Mouse (Mus musculus): Measurements from ENCODE around the gene Tmem230. TPM values are rescaled to one million over a fixed set of nuclear protein-coding genes. Genes with fewer than 3 reads are reported as not detected.
"Not testable (repeated sequence)": the region's sequence is repeated elsewhere in the genome, so short reads cannot be mapped to it uniquely, and the experiment has no call there.

Gene Tmem230
- polyA plus RNA-seq, 1 experiment from 2014 or later, result 44.7 TPM

GRCm38 (mm10) chr2:132252542-132253528, 5.2 kb upstream of the Tmem230 start, which contains the start of gene Pcna:
Gene Pcna (minus strand): TSS chr2:132253314.
- no peaks in the 10 kb centered on the region for H3K9me3 ChIP-seq (ENCODE audit: control insufficient read depth, low read depth, low read length)
- under 1% methylated on average over 77 of the region's 79 CpGs for WGBS
- peak within 1 kb of the TSS; percentile 75 for H3K4me2 ChIP-seq (replicated peaks; ENCODE audit: low read depth, low read length)
- ATAC-seq (ENCODE audit: insufficient number of reproducible peaks, insufficient read depth, low FRiP score, low read depth), result peak; percentile 99
- H3K4me1 ChIP-seq (ENCODE audit: control insufficient read depth, insufficient read depth, low read length), result peaks cover 17% of the 10 kb centered on the region; the same call in 1 of the 2 replicates
- no peaks in the 10 kb centered on the region for H3K27me3 ChIP-seq (ENCODE audit: control insufficient read depth, insufficient read depth, low read length)
- H3K27ac ChIP-seq (ENCODE audit: low read length), result peak within 1 kb of the TSS; percentile 82
- peak within 1 kb of the TSS; percentile 64 for H3K4me3 ChIP-seq (ENCODE audit: low read depth, low read length)
- peaks cover 13% of the 10 kb centered on the region for H3K36me3 ChIP-seq (ENCODE audit: control insufficient read depth, insufficient read depth, low read length)
- peak within 1 kb of the TSS; percentile 62 for H3K9ac ChIP-seq (replicated peaks; ENCODE audit: low read depth, low read length)

GRCm38 (mm10) chr2:132251911-132252310, 4.3 kb upstream of the Tmem230 start:
- Histone ChIP-seq H3K4me3 (ENCODE audit: low read depth, low read length) (peak overlapping the region; percentile 64), H3K9ac (replicated peaks; ENCODE audit: low read depth, low read length) (peak overlapping the region; percentile 62), H3K9me3 (ENCODE audit: control insufficient read depth, low read depth, low read length) (no peaks in the 10 kb centered on the region), H3K4me2 (replicated peaks; ENCODE audit: low read depth, low read length) (peak overlapping the region; percentile 75), H3K4me1 (ENCODE audit: control insufficient read depth, insufficient read depth, low read length) (peaks cover 17% of the 10 kb centered on the region; the same call in 1 of the 2 replicates), H3K27me3 (ENCODE audit: control insufficient read depth, insufficient read depth, low read length) (no peaks in the 10 kb centered on the region), H3K36me3 (ENCODE audit: control insufficient read depth, insufficient read depth, low read length) (peaks cover 13% of the 10 kb centered on the region), H3K27ac (ENCODE audit: low read length) (0 out of 2 replicates have a peak overlapping the region, but pooled peaks have one; percentile 82)
- ATAC-seq (ENCODE audit: insufficient number of reproducible peaks, insufficient read depth, low FRiP score, low read depth), result no peak
- 8% methylated on average over 8 of the region's 8 CpGs for WGBS

- 85% methylated on average over 3 of the region's 3 CpGs for WGBS
- H3K27me3 ChIP-seq (ENCODE audit: control insufficient read depth, insufficient read depth, low read length), result no peaks in the 10 kb centered on the region
- H3K9me3 ChIP-seq (ENCODE audit: control insufficient read depth, low read depth, low read length), result no peaks in the 10 kb centered on the region
- H3K4me3 ChIP-seq (ENCODE audit: low read depth, low read length), result no peak overlapping the region
- H3K4me1 ChIP-seq (ENCODE audit: control insufficient read depth, insufficient read depth, low read length), result peaks cover 3% of the 10 kb centered on the region; the same call in 1 of the 2 replicates
- ATAC-seq (ENCODE audit: insufficient number of reproducible peaks, insufficient read depth, low FRiP score, low read depth), result no peak
- H3K36me3 ChIP-seq (ENCODE audit: control insufficient read depth, insufficient read depth, low read length), result peaks cover 14% of the 10 kb centered on the region; the same call in 1 of the 2 replicates
- H3K4me2 ChIP-seq (replicated peaks; ENCODE audit: low read depth, low read length), result no peak overlapping the region
- no peak overlapping the region for H3K27ac ChIP-seq (ENCODE audit: low read length)
- H3K9ac ChIP-seq (replicated peaks; ENCODE audit: low read depth, low read length), result no peak overlapping the region
These were observed 4.2 kb downstream of the Tmem230 start for GRCm38 (mm10) chr2:132243370-132243769.

GRCm38 (mm10) chr2:132240457-132240856, 7.2 kb downstream of the Tmem230 start:
- not testable (repeated sequence) for H3K27me3 ChIP-seq (ENCODE audit: control insufficient read depth, insufficient read depth, low read length)

GRCm38 (mm10) chr2:132239434-132239833, 8.2 kb downstream of the Tmem230 start:
- ATAC-seq (ENCODE audit: insufficient number of reproducible peaks, insufficient read depth, low FRiP score, low read depth); H3K27me3 ChIP-seq (ENCODE audit: control insufficient read depth, insufficient read depth, low read length); H3K9ac ChIP-seq (replicated peaks; ENCODE audit: low read depth, low read length); H3K9me3 ChIP-seq (ENCODE audit: control insufficient read depth, low read depth, low read length); H3K4me2 ChIP-seq (replicated peaks; ENCODE audit: low read depth, low read length); H3K4me1 ChIP-seq (ENCODE audit: control insufficient read depth, insufficient read depth, low read length); H3K27ac ChIP-seq (ENCODE audit: low read length); H3K4me3 ChIP-seq (ENCODE audit: low read depth, low read length): not testable (repeated sequence)
- peaks cover 12% of the 10 kb centered on the region; the same call in 1 of the 2 replicates for H3K36me3 ChIP-seq (ENCODE audit: control insufficient read depth, insufficient read depth, low read length)
- 87% methylated on average over 3 of the region's 3 CpGs for WGBS

More at GRCm38 (mm10) chr2:132240457-132240856, 7.2 kb downstream of the Tmem230 start:
- H3K9ac ChIP-seq (replicated peaks; ENCODE audit: low read depth, low read length); H3K4me3 ChIP-seq (ENCODE audit: low read depth, low read length); H3K4me2 ChIP-seq (replicated peaks; ENCODE audit: low read depth, low read length); H3K9me3 ChIP-seq (ENCODE audit: control insufficient read depth, low read depth, low read length); H3K4me1 ChIP-seq (ENCODE audit: control insufficient read depth, insufficient read depth, low read length); H3K27ac ChIP-seq (ENCODE audit: low read length); ATAC-seq (ENCODE audit: insufficient number of reproducible peaks, insufficient read depth, low FRiP score, low read depth): not testable (repeated sequence)
- peaks cover 14% of the 10 kb centered on the region; the same call in 1 of the 2 replicates for H3K36me3 ChIP-seq (ENCODE audit: control insufficient read depth, insufficient read depth, low read length)
- 14% methylated on average over 5 of the region's 10 CpGs for WGBS

- H3K9ac ChIP-seq (replicated peaks; ENCODE audit: low read depth, low read length), result no peak overlapping the region
- no peak for ATAC-seq (ENCODE audit: insufficient number of reproducible peaks, insufficient read depth, low FRiP score, low read depth)
- no peak overlapping the region for H3K4me3 ChIP-seq (ENCODE audit: low read depth, low read length)
- H3K27me3 ChIP-seq (ENCODE audit: control insufficient read depth, insufficient read depth, low read length), result no peaks in the 10 kb centered on the region
- no peak overlapping the region for H3K27ac ChIP-seq (ENCODE audit: low read length)
- 0 out of 2 replicates have a peak, but pooled peaks cover under 1% of the 10 kb centered on the region for H3K36me3 ChIP-seq (ENCODE audit: control insufficient read depth, insufficient read depth, low read length)
- H3K4me1 ChIP-seq (ENCODE audit: control insufficient read depth, insufficient read depth, low read length), result no peaks in the 10 kb centered on the region
- WGBS, result 75% methylated on average over 7 of the region's 7 CpGs
- no peak overlapping the region for H3K4me2 ChIP-seq (replicated peaks; ENCODE audit: low read depth, low read length)
- H3K9me3 ChIP-seq (ENCODE audit: control insufficient read depth, low read depth, low read length), result no peaks in the 10 kb centered on the region
These were observed 11.6 kb downstream of the Tmem230 start for GRCm38 (mm10) chr2:132235975-132236374.

GRCm38 (mm10) chr2:132235291-132235690, 12.3 kb downstream of the Tmem230 start:
- Histone ChIP-seq H3K9ac (replicated peaks; ENCODE audit: low read depth, low read length) (no peak overlapping the region), H3K27me3 (ENCODE audit: control insufficient read depth, insufficient read depth, low read length) (no peaks in the 10 kb centered on the region), H3K4me3 (ENCODE audit: low read depth, low read length) (no peak overlapping the region), H3K36me3 (ENCODE audit: control insufficient read depth, insufficient read depth, low read length) (no peaks in the 10 kb centered on the region), H3K4me2 (replicated peaks; ENCODE audit: low read depth, low read length) (no peak overlapping the region), H3K27ac (ENCODE audit: low read length) (no peak overlapping the region), H3K4me1 (ENCODE audit: control insufficient read depth, insufficient read depth, low read length) (no peaks in the 10 kb centered on the region), H3K9me3 (ENCODE audit: control insufficient read depth, low read depth, low read length) (no peaks in the 10 kb centered on the region)
- ATAC-seq (ENCODE audit: insufficient number of reproducible peaks, insufficient read depth, low FRiP score, low read depth), result no peak
- 49% methylated on average over 2 of the region's 2 CpGs for WGBS

GRCm38 (mm10) chr2:132233985-132234765, 13.4 kb downstream of the Tmem230 start:
- Histone ChIP-seq H3K9ac (replicated peaks; ENCODE audit: low read depth, low read length) (no peak overlapping the region), H3K27me3 (ENCODE audit: control insufficient read depth, insufficient read depth, low read length) (no peaks in the 10 kb centered on the region), H3K27ac (ENCODE audit: low read length) (no peak overlapping the region), H3K4me2 (replicated peaks; ENCODE audit: low read depth, low read length) (no peak overlapping the region), H3K9me3 (ENCODE audit: control insufficient read depth, low read depth, low read length) (no peaks in the 10 kb centered on the region), H3K4me1 (ENCODE audit: control insufficient read depth, insufficient read depth, low read length) (no peaks in the 10 kb centered on the region), H3K36me3 (ENCODE audit: control insufficient read depth, insufficient read depth, low read length) (no peaks in the 10 kb centered on the region), H3K4me3 (ENCODE audit: low read depth, low read length) (no peak overlapping the region)
- WGBS, result 55% methylated on average over 16 of the region's 16 CpGs
- ATAC-seq (ENCODE audit: insufficient number of reproducible peaks, insufficient read depth, low FRiP score, low read depth), result no peak
